Mouse (Mus musculus) lung, postnatal 25 days (tissue): ENCODE results near the gene Alkbh6.

Experiments used
- DNase-seq: peaks from one replicate; pipeline ENCODE4 v3.0.0; 2022; ENCODE audit warnings: low spot score

Alkbh6 gene

DNA sequence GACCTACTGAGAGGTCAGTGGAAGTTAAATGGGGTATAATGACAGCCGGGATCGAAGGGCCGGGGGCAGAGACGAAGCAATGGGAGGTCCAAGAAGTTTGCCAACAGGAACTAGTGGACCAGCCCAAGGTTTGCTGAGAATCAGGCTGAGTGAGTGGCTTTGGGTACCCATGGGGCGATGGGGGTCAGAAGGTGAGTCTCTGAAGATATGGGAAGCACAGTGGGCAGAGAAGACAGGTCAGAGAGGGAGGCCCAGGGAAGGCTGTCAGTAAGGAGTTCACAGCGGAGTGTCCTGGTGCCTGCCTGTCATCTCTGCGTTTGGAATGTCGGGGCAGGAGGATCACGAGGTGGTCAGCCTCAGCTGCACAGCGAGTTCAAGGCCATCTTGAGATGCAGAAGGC lies 19.9 kb downstream of the Alkbh6 start:
- no peak for DNase-seq

DNA sequence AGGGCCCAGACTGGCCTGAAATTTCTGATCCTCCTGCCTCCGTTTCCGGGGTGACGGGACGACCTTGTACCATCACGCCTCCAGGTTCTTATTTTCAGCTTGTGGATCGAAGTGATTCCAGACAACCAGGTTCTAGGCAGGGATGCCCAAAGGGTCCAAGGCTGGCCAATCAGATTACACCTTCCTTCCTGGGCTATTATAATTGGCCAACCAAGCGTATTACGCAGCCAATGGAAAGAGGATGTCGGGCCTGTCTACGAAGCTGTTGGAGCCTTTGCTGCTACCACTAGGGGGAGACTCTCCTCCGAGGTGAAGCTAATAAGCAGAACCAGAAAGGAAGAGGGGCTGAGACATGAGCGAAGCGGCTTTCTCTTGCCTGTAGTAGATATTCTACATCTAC lies 23.4 kb downstream of the Alkbh6 start:
- peak; percentile 77 for DNase-seq

- DNase-seq = no peak
Observed at GRCm38 (mm10) chr7:30332622-30333259, 24.2 kb downstream of the Alkbh6 start.

DNA sequence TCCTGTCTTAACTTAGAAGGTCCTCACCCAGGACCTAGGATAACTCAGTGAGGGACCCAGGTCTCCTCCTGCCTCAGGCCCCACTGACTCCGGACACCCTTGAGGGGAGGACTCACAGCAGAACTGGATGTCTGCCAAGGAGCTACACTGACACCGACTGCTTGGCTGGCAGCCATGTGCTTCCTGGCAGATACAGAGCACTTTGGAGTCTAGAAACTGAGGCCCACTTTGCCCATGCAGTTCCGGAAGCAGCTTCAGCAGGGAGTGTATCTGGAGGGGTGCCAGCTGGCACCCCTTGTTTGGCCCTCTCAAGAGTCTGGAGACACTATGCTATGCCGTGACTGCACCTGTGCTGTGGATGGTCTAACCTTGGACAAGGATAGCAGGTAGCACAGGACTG lies 24.9 kb downstream of the Alkbh6 start:
- peak; percentile 49 for DNase-seq

- no peak for DNase-seq
Observed at GRCm38 (mm10) chr7:30334563-30334962, 26.0 kb downstream of the Alkbh6 start.

- no peak for DNase-seq
Observed at GRCm38 (mm10) chr7:30335688-30336087, 27.2 kb downstream of the Alkbh6 start.

GRCm38 (mm10) chr7:30336384-30336783 lies 27.9 kb downstream of the Alkbh6 start:
- peak; percentile 80 for DNase-seq

DNA sequence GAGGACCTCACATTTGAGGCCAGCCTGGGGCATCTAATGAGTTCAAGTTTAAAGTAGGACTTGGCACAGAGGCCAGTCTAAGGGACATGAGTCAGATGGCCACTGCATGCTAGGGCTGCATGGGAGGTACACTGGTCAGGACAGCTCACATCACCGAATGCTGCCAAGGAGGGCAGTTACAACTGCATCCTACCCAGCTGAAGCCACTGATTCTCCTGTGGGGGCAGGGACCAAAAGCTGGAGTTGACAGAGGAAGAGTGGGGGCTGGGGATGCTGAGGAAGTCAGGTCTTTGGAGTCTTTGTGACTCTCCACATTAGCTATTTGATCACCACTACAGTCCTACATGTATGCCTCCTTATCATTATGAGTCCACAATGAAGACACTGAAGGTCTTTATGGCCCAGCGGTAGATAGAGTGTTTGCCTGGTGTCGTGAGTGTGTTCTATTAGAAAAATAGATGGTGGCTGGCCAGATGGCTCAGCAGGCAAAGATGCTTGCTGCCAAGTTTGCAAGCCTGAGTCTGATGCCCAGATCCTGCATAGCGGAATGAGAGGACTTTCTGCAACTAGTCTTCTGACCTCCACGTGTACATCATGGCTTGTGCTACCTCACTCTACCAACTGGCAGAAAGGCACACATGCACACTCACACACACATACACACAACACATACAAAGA lies 31.1 kb downstream of the Alkbh6 start:
- no peak for DNase-seq

DNA sequence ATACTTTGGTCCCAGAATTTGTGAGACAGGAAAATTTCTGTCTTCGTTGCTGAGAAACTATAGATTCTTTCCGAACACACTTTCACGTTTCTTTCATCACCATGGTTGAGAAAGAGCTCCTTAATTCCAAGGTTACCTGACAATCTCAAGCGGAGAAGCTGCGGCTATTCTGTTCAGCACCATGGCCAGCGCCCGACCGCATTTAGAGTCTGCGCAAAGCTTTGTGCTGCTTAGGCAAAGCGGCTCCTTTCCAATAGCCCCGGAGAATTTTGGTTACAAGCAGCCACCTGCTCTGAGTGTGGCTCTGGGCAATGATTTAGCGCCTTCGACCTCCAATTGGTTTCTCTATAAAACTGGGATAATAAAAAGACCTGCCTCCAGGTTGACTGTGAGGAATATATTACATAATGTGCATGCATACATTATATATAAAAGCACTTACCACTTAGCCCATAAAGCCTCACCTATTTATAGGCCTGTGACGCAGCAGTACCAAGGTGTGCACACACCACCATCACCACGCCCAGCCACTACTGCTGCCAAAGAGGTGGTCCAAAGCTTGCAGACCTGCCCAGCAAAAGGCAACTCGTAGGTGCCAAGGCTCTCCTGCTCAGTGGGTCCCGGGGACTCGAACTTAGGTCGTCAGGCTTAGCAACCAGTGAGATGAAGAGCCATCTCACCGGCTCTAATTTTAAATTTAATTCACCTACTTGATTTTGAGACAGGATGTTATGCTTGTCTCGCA lies 38.3 kb downstream of the Alkbh6 start:
- peak; percentile 34 for DNase-seq

- peak; percentile 17 for DNase-seq
Observed at GRCm38 (mm10) chr7:30347828-30348227, 39.3 kb downstream of the Alkbh6 start.

DNA sequence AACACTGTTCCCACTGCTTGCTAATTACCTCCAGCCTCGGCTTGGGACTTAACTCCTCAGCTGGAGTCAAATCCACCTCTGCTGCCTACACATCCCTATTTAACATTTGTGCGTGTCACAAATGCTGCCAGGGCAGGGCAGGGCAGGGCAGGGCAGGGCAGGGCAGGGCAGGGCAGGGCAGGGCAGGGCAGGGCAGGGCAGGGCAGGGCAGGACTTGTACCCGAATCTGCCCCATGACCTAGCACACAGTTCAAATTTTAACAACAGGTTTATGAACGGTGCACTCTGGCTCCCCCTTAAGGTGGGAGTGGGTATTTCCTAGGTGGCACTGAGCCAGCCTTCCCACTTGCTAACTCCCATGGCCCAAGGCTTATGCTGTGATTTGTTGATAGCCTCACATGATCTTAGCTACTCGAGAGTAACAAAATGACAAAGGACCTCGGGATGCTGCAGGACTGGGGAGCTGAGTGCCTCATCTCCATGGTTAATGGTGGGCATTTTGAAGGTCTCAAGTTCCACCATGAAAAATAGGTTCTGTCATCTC lies 44.8 kb downstream of the Alkbh6 start:
- peak; percentile 58 for DNase-seq

DNA sequence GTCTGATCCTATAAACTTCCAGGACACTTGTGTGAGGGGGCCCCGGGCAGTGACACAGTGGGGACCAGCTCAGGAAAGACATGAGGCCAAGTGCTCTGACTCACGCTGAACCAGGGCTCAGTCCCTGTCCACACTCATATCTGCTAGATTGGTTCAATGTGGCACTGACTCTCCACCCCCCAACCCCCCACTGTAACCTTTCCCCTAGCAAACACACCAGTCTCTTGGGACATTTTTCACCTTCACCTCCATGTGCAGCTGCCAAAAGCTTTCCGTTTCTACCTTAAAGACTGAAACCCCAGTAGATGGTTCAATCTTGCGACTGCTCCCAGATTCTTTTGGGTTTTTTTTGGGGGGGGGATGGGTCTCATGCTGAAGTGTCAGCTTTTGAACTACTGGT lies 45.5 kb downstream of the Alkbh6 start:
- DNase-seq = no peak

- no peak for DNase-seq
Observed at GRCm38 (mm10) chr7:30358378-30359186, 50.1 kb downstream of the Alkbh6 start.

DNA sequence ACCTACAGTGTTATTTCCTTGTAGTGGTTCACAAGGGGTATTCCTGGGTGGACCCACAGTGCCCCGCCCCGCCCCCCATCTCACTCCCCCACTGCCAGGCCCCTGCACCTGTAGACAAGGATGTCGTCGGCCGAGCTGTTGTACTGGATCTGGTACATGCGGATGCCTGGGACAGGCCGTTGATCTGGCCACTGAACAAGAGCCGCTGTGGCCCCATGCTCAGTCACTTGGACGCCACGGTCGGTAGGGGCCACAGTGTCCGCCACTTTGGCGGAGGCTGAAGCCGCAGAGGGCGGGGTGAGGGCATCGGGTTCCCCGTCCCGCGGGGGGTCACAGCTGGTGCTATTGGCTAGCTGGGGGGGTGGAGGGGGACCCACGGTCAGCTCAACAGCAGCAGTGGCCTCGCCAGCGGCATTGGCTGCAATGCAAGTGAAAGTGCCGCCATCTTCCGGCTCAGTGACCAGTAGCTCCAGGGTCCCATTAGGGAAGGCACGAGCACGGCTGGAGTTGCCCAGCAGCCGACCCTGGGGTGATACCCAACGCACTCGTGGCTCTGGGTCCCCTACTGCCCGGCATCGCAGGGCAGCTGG lies 50.9 kb downstream of the Alkbh6 start:
- DNase-seq = no peak

- no peak for DNase-seq
Observed at GRCm38 (mm10) chr7:30360028-30360427, 51.5 kb downstream of the Alkbh6 start.

DNA sequence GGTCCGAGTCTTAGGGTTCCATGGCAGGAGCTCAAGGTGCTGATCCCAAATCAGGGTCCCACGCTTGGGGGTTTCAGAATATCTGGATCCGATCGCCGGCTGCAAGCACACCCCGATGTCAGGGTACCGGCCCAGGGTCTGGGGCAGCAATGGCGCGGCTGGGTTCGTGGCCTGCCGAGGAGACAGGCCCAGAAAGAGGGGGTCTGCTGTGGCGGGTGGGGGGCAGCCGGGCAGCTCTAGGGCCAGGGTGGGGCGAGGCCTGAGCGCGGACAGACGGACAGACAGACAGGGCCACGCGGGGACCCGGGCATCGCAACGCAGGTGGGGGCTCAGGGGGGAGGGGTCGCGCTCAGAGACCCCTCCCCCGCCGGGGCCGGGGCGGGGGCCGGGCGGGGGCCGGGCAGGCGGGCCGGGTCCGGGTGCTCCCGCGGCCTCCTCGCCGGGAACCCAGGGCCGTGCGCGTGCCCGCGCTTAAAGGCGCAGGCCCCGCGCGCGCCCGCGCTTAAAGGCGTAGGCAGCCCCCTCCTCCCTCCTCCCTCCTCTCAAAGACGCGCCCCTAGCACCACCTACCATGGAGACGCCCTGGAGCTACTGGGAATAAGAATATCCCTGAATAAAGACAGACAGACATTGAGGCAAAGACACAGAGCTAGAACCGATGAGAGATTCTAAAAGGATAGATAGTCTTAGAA lies 54.3 kb downstream of the Alkbh6 start, which contains the start of gene Lrfn3:
Gene Lrfn3, minus strand, starts transcription at position 121 of the 692 bp plus-strand sequence.
- DNase-seq = no peak

GRCm38 (mm10) chr7:30363344-30363738 lies 54.8 kb downstream of the Alkbh6 start:
- no peak for DNase-seq
